Mouse (Mus musculus): ENCODE results near the gene Lims1.

The Lims1 gene

GRCm38 (mm10) chr10:58383761-58384160 is 60.5 kb downstream of the Lims1 start:
- no peak for DNase-seq (ENCODE audit: low spot score)

GRCm38 (mm10) chr10:58385629-58386028 is 62.4 kb downstream of the Lims1 start:
- DNase-seq (ENCODE audit: low spot score): no peak

- DNase-seq (ENCODE audit: low spot score): no peak
Observed at GRCm38 (mm10) chr10:58386997-58387396, 63.7 kb downstream of the Lims1 start.

GRCm38 (mm10) chr10:58388648-58389047 is 65.4 kb downstream of the Lims1 start:
- DNase-seq (ENCODE audit: low spot score): no peak

- DNase-seq (ENCODE audit: low spot score): no peak
Observed at GRCm38 (mm10) chr10:58389151-58389550, 65.9 kb downstream of the Lims1 start.

GRCm38 (mm10) chr10:58392435-58392834 is 69.2 kb downstream of the Lims1 start:
- DNase-seq (ENCODE audit: low spot score): no peak

GRCm38 (mm10) chr10:58393026-58394014 is 70.1 kb downstream of the Lims1 start:
- no peak for DNase-seq (ENCODE audit: low spot score)

- DNase-seq (ENCODE audit: low spot score): no peak
Observed at GRCm38 (mm10) chr10:58394170-58394569, 70.9 kb downstream of the Lims1 start.

- DNase-seq (ENCODE audit: low spot score): no peak
Observed at GRCm38 (mm10) chr10:58395315-58395714, 72.0 kb downstream of the Lims1 start.

- no peak for DNase-seq (ENCODE audit: low spot score)
Observed at GRCm38 (mm10) chr10:58395723-58396122, 72.5 kb downstream of the Lims1 start.

- DNase-seq (ENCODE audit: low spot score): no peak
Observed at GRCm38 (mm10) chr10:58396600-58396999, 73.3 kb downstream of the Lims1 start.

GRCm38 (mm10) chr10:58398941-58399340 is 75.7 kb downstream of the Lims1 start:
- no peak for DNase-seq (ENCODE audit: low spot score)

- DNase-seq (ENCODE audit: low spot score): peak; percentile 48
Observed at GRCm38 (mm10) chr10:58401838-58402237, 78.6 kb downstream of the Lims1 start.

GRCm38 (mm10) chr10:58404639-58405038 is 81.4 kb downstream of the Lims1 start:
- no peak for DNase-seq (ENCODE audit: low spot score)

- no peak for DNase-seq (ENCODE audit: low spot score)
Observed at GRCm38 (mm10) chr10:58405285-58405948, 82.2 kb downstream of the Lims1 start.

- no peak for DNase-seq (ENCODE audit: low spot score)
Observed at GRCm38 (mm10) chr10:58405949-58406305, 82.7 kb downstream of the Lims1 start.

GRCm38 (mm10) chr10:58412331-58412730 is 89.1 kb downstream of the Lims1 start:
- no peak for DNase-seq (ENCODE audit: low spot score)

- DNase-seq (ENCODE audit: low spot score): no peak
Observed at GRCm38 (mm10) chr10:58412852-58413251, 89.6 kb downstream of the Lims1 start.

GRCm38 (mm10) chr10:58416702-58417101 is 93.4 kb downstream of the Lims1 start:
- no peak for DNase-seq (ENCODE audit: low spot score)

- DNase-seq (ENCODE audit: low spot score): no peak
Observed at GRCm38 (mm10) chr10:58418290-58418971, 95.2 kb downstream of the Lims1 start.

GRCm38 (mm10) chr10:58427930-58428329 is 104.7 kb downstream of the Lims1 start:
- no peak for DNase-seq (ENCODE audit: low spot score)

GRCm38 (mm10) chr10:58445850-58446249 is 122.6 kb downstream of the Lims1 start:
- no peak for DNase-seq (ENCODE audit: low spot score)
